Mouse (Mus musculus): Measurements from ENCODE around the gene Tbc1d10c. TPM values are rescaled to one million over a fixed set of nuclear protein-coding genes. Genes with fewer than 3 reads are reported as not detected.

The Tbc1d10c gene
- polyA plus RNA-seq, 1 experiment from 2014 or later, result 0.54 TPM

DNA sequence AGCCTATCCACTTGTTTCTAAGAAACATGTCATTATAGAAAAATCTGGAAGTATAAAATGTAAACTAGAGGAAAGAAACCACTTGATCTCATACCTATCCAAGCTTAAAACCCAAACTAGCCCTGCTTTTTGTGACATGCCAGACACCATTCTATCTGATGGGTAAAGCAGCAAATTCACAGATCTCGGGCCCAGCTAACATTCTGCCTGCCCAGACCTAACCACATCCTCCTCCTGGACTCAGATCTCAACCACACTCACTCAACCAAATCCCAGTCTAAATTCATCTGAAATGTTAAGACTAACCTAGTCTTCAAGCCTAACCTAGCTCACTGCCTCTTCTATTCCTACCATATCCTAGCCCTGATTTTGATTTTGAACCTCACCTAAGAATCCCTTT, 27.7 kb upstream of the Tbc1d10c start:
- 69% methylated on average over 1 of the region's 1 CpGs for whole genome bisulfite sequencing
- H3K4me3 ChIP-seq (replicated peaks; ENCODE audit: low read depth, low read length), result no peak overlapping the region
- 0 out of 2 replicates have a peak, but pooled peaks cover 12% of the 10 kb centered on the region for H3K4me1 ChIP-seq (ENCODE audit: control insufficient read depth, insufficient read depth, low read length)
- H3K27me3 ChIP-seq (ENCODE audit: control insufficient read depth, insufficient read depth, low read length), result peaks cover 29% of the 10 kb centered on the region
- no peak overlapping the region for H3K4me2 ChIP-seq (ENCODE audit: low read length)
- DNase-seq (no peak), ATAC-seq (ENCODE audit: low FRiP score, low TSS enrichment) (no peak)
- no peaks in the 10 kb centered on the region for H3K9me3 ChIP-seq (ENCODE audit: control insufficient read depth, low read length)
- H3K36me3 ChIP-seq (ENCODE audit: control insufficient read depth, insufficient read depth, low read length), result no peaks in the 10 kb centered on the region
- no peak overlapping the region for H3K27ac ChIP-seq (replicated peaks; ENCODE audit: low read depth, low read length)
- H3K9ac ChIP-seq (replicated peaks; ENCODE audit: low read length), result no peak overlapping the region

DNA sequence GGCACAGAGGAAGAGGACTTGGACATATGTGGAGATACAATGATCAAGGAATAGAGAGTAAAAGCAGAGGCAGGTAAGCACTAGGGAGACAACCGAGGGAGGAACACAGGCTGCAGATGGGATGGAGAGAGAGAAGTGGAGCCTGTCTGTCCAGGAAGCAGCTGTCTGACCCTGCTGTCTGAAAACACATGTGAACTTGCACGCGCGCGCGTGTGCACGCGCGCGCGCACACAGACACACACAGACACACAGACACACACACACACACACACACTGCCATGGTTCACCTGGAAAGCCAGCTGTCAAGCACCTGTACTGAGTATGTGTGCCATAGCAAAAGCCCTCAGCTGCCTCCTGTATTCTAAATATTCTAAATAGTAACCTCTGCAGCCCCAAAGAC, 27.2 kb upstream of the Tbc1d10c start:
- 89% methylated on average over 11 of the region's 11 CpGs for WGBS

DNA sequence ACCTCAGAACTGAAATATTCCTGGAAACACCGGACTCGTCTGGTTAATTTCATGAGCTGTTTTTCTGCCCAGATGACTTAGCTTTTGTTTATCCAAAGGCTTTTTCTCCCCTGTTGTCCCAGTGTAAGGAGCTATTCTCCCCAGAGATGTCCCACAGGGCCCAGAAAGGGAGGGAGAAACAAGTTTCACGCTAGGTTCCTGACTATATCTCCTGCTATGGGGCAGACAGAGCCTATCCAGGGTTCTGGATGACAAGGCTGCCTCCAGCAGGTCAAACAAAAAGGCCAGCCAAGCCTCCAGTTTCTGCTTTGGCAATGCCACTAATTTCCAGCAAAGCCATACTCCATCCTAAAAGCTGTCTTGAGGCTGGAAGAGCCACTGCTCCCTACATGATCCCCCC, 26.8 kb upstream of the Tbc1d10c start:
- Histone ChIP-seq H3K4me2 (ENCODE audit: low read length) (no peak overlapping the region), H3K9me3 (ENCODE audit: control insufficient read depth, low read length) (no peaks in the 10 kb centered on the region), H3K27me3 (ENCODE audit: control insufficient read depth, insufficient read depth, low read length) (peaks cover 38% of the 10 kb centered on the region), H3K9ac (replicated peaks; ENCODE audit: low read length) (no peak overlapping the region), H3K4me3 (replicated peaks; ENCODE audit: low read depth, low read length) (no peak overlapping the region), H3K4me1 (ENCODE audit: control insufficient read depth, insufficient read depth, low read length) (0 out of 2 replicates have a peak, but pooled peaks cover 15% of the 10 kb centered on the region), H3K27ac (replicated peaks; ENCODE audit: low read depth, low read length) (no peak overlapping the region), H3K36me3 (ENCODE audit: control insufficient read depth, insufficient read depth, low read length) (no peaks in the 10 kb centered on the region)
- WGBS, result 43% methylated on average over 3 of the region's 3 CpGs
- DNase-seq (no peak), ATAC-seq (ENCODE audit: low FRiP score, low TSS enrichment) (no peak)

More for the DNA sequence above, 27.2 kb upstream of the Tbc1d10c start:
- H3K27me3 ChIP-seq (ENCODE audit: control insufficient read depth, insufficient read depth, low read length), result peaks cover 34% of the 10 kb centered on the region
- no peak for ATAC-seq (ENCODE audit: low FRiP score, low TSS enrichment)
- H3K9me3 ChIP-seq (ENCODE audit: control insufficient read depth, low read length), result no peaks in the 10 kb centered on the region
- no peak overlapping the region for H3K4me2 ChIP-seq (ENCODE audit: low read length)
- H3K27ac ChIP-seq (replicated peaks; ENCODE audit: low read depth, low read length), result no peak overlapping the region
- no peak overlapping the region for H3K4me3 ChIP-seq (replicated peaks; ENCODE audit: low read depth, low read length)
- no peak overlapping the region for H3K9ac ChIP-seq (replicated peaks; ENCODE audit: low read length)
- H3K36me3 ChIP-seq (ENCODE audit: control insufficient read depth, insufficient read depth, low read length), result no peaks in the 10 kb centered on the region
- no peak for DNase-seq
- 0 out of 2 replicates have a peak, but pooled peaks cover 15% of the 10 kb centered on the region for H3K4me1 ChIP-seq (ENCODE audit: control insufficient read depth, insufficient read depth, low read length)

GRCm38 (mm10) chr19:4217140-4217539, 26.1 kb upstream of the Tbc1d10c start:
- Histone ChIP-seq H3K9ac (replicated peaks; ENCODE audit: low read length) (no peak overlapping the region), H3K27ac (replicated peaks; ENCODE audit: low read depth, low read length) (no peak overlapping the region), H3K36me3 (ENCODE audit: control insufficient read depth, insufficient read depth, low read length) (no peaks in the 10 kb centered on the region), H3K27me3 (ENCODE audit: control insufficient read depth, insufficient read depth, low read length) (peaks cover 40% of the 10 kb centered on the region), H3K9me3 (ENCODE audit: control insufficient read depth, low read length) (no peaks in the 10 kb centered on the region), H3K4me1 (ENCODE audit: control insufficient read depth, insufficient read depth, low read length) (0 out of 2 replicates have a peak, but pooled peaks cover 15% of the 10 kb centered on the region), H3K4me2 (ENCODE audit: low read length) (no peak overlapping the region), H3K4me3 (replicated peaks; ENCODE audit: low read depth, low read length) (no peak overlapping the region)
- 15% methylated on average over 5 of the region's 5 CpGs for WGBS
- DNase-seq, result no peak
- no peak for ATAC-seq (ENCODE audit: low FRiP score, low TSS enrichment)

- H3K9ac ChIP-seq (replicated peaks; ENCODE audit: low read length), result no peak overlapping the region
- peaks cover 44% of the 10 kb centered on the region for H3K27me3 ChIP-seq (ENCODE audit: control insufficient read depth, insufficient read depth, low read length)
- DNase-seq, result peak; percentile 72
- H3K4me1 ChIP-seq (ENCODE audit: control insufficient read depth, insufficient read depth, low read length), result 0 out of 2 replicates have a peak, but pooled peaks cover 15% of the 10 kb centered on the region
- H3K27ac ChIP-seq (replicated peaks; ENCODE audit: low read depth, low read length), result no peak overlapping the region
- H3K4me3 ChIP-seq (replicated peaks; ENCODE audit: low read depth, low read length), result no peak overlapping the region
- H3K9me3 ChIP-seq (ENCODE audit: control insufficient read depth, low read length), result no peaks in the 10 kb centered on the region
- no peaks in the 10 kb centered on the region for H3K36me3 ChIP-seq (ENCODE audit: control insufficient read depth, insufficient read depth, low read length)
- 0 out of 2 replicates have a peak overlapping the region, but pooled peaks have one; percentile 3 for H3K4me2 ChIP-seq (ENCODE audit: low read length)
- WGBS, result 22% methylated on average over 14 of the region's 14 CpGs
- no peak for ATAC-seq (ENCODE audit: low FRiP score, low TSS enrichment)
Measured at GRCm38 (mm10) chr19:4216041-4216685, 25.1 kb upstream of the Tbc1d10c start.

GRCm38 (mm10) chr19:4215451-4215840, 24.4 kb upstream of the Tbc1d10c start:
- Histone ChIP-seq H3K9me3 (ENCODE audit: control insufficient read depth, low read length) (no peaks in the 10 kb centered on the region), H3K9ac (replicated peaks; ENCODE audit: low read length) (peak overlapping the region; percentile 62), H3K36me3 (ENCODE audit: control insufficient read depth, insufficient read depth, low read length) (no peaks in the 10 kb centered on the region), H3K27me3 (ENCODE audit: control insufficient read depth, insufficient read depth, low read length) (peaks cover 44% of the 10 kb centered on the region), H3K4me2 (ENCODE audit: low read length) (peak overlapping the region; percentile 95), H3K4me3 (replicated peaks; ENCODE audit: low read depth, low read length) (peak overlapping the region; percentile 47), H3K4me1 (ENCODE audit: control insufficient read depth, insufficient read depth, low read length) (0 out of 2 replicates have a peak, but pooled peaks cover 15% of the 10 kb centered on the region), H3K27ac (replicated peaks; ENCODE audit: low read depth, low read length) (no peak overlapping the region)
- WGBS, result 5% methylated on average over 19 of the region's 21 CpGs
- DNase-seq (no peak), ATAC-seq (ENCODE audit: low FRiP score, low TSS enrichment) (no peak)

DNA sequence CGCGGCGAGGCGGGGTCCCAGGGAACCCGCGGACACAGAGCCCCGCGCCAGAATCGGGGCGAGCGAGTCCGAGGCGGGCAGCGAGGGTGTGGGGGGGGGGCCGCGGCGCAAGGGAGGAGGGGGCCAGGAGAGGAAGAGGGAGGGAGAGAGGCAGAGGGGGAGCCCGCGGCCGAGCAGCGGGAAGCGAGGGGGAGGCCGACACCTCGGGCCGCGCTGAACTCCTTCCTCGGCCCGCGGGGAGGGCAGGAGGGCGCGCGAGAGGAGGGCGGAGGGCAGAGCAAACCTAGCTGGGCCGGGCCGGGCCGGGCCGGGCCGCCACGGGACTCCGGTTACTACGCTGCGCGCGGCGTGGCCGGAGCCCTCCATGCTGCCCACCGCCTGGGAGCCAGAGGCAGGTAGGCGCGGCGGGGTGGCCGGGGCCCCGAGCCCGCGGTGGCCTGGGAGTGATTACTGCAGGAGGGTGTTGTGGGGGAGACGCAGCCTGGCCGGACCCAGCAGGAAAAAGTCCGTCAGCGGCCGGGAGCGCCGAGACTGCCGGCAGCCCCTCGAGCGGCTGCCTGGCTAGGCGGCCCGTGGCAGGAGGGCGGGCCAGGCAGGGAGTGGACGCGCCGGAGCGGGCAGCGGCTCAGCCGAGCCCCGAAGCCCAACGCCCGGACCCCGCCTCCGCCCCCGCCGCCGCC, 23.8 kb upstream of the Tbc1d10c start:
- Histone ChIP-seq H3K4me1 (ENCODE audit: control insufficient read depth, insufficient read depth, low read length) (0 out of 2 replicates have a peak, but pooled peaks cover 15% of the 10 kb centered on the region), H3K4me3 (replicated peaks; ENCODE audit: low read depth, low read length) (peak overlapping the region; percentile 47), H3K4me2 (ENCODE audit: low read length) (peak overlapping the region; percentile 95), H3K27me3 (ENCODE audit: control insufficient read depth, insufficient read depth, low read length) (peaks cover 44% of the 10 kb centered on the region), H3K27ac (replicated peaks; ENCODE audit: low read depth, low read length) (no peak overlapping the region), H3K9me3 (ENCODE audit: control insufficient read depth, low read length) (no peaks in the 10 kb centered on the region), H3K36me3 (ENCODE audit: control insufficient read depth, insufficient read depth, low read length) (no peaks in the 10 kb centered on the region), H3K9ac (replicated peaks; ENCODE audit: low read length) (peak overlapping the region; percentile 62)
- DNase-seq, result peak; percentile 46
- ATAC-seq (ENCODE audit: low FRiP score, low TSS enrichment), result no peak
- WGBS, result under 1% methylated on average over 72 of the region's 81 CpGs

- Histone ChIP-seq H3K9ac (replicated peaks; ENCODE audit: low read length) (peak within 1 kb of the TSS; percentile 62), H3K36me3 (ENCODE audit: control insufficient read depth, insufficient read depth, low read length) (no peaks in the 10 kb centered on the region), H3K9me3 (ENCODE audit: control insufficient read depth, low read length) (no peaks in the 10 kb centered on the region), H3K4me1 (ENCODE audit: control insufficient read depth, insufficient read depth, low read length) (0 out of 2 replicates have a peak, but pooled peaks cover 15% of the 10 kb centered on the region), H3K27me3 (ENCODE audit: control insufficient read depth, insufficient read depth, low read length) (peaks cover 44% of the 10 kb centered on the region), H3K4me3 (replicated peaks; ENCODE audit: low read depth, low read length) (peak within 1 kb of the TSS; percentile 47), H3K4me2 (ENCODE audit: low read length) (peak within 1 kb of the TSS; percentile 95), H3K27ac (replicated peaks; ENCODE audit: low read depth, low read length) (no peak within 1 kb of the TSS)
- under 1% methylated on average over 49 of the region's 49 CpGs for WGBS
- ATAC-seq (ENCODE audit: low FRiP score, low TSS enrichment), result peak; percentile 48
- DNase-seq, result peak; percentile 56
Measured at GRCm38 (mm10) chr19:4214071-4214770, 23.1 kb upstream of the Tbc1d10c start, which contains the start of the genes Clcf1 and AC109138.7. Clcf1 (plus strand) TSS chr19:4214238. AC109138.7 (plus strand) TSS chr19:4214357.

All from midbrain, embryonic 14.5 days (tissue).